Mouse (Mus musculus) midbrain, embryonic 16.5 days (tissue): Measurements from ENCODE around the gene Slc7a9. TPM values are rescaled to one million over a fixed set of nuclear protein-coding genes. Genes with fewer than 3 reads are reported as not detected.

ENCODE experiments used
- ATAC-seq: fragments of 200-750 bp; cut with Nextera tagmentation; 2 replicates; pipeline ENCODE4 v1.8.0; 2017; ENCODE audit warnings: moderate TSS enrichment
- H3K27ac ChIP-seq: fragments of 300-500 bp; sonication (generic); 2 replicates; pipeline ENCODE4 v1.5.1; 2014; ENCODE audit warnings: mild to moderate bottlenecking, low read length, mixed read lengths
- H3K27me3 ChIP-seq: fragments of 300-500 bp; sonication (generic); 2 replicates; pipeline ENCODE4 v1.6.1; 2014; ENCODE audit warnings: low read depth, low read length, mixed read lengths; ENCODE audit not compliant: control insufficient read depth, insufficient read depth
- H3K36me3 ChIP-seq: fragments of 300-500 bp; sonication (generic); 2 replicates; pipeline ENCODE4 v1.6.1; 2014; ENCODE audit warnings: mild to moderate bottlenecking, low read length, moderate library complexity, mixed read lengths; ENCODE audit not compliant: control insufficient read depth, insufficient read depth
- H3K4me1 ChIP-seq: fragments of 300-500 bp; sonication (generic); 2 replicates; pipeline ENCODE4 v1.6.1; 2014; ENCODE audit warnings: mild to moderate bottlenecking, low read length, mixed read lengths; ENCODE audit not compliant: control insufficient read depth, insufficient read depth
- H3K4me2 ChIP-seq: fragments of 300-500 bp; sonication (generic); 2 replicates; pipeline ENCODE4 v1.6.1; 2014; ENCODE audit warnings: mild to moderate bottlenecking, low read length, mixed read lengths
- H3K4me3 ChIP-seq: fragments of 300-500 bp; sonication (generic); 2 replicates; pipeline ENCODE4 v1.5.1; 2014; ENCODE audit warnings: low read depth, mild to moderate bottlenecking, low read length, moderate library complexity, mixed read lengths
- H3K9ac ChIP-seq: fragments of 300-500 bp; sonication (generic); 2 replicates; pipeline ENCODE4 v1.6.1; 2014; ENCODE audit warnings: low read depth, low read length, mixed read lengths
- H3K9me3 ChIP-seq: fragments of 300-500 bp; sonication (generic); replicated peaks from 2 replicates; pipeline ENCODE4 v1.6.1; 2014; ENCODE audit warnings: mild to moderate bottlenecking, low read length, mixed read lengths; ENCODE audit not compliant: control insufficient read depth, poor library complexity, severe bottlenecking
- WGBS: fragments of 180-500 bp; shearing (Covaris S2); extraction: QIAGEN DNeasy Blood & Tissue Kit; methylation state at CpG from one replicate; pipeline ENCODE4 v1.1.7; 2014; 5-methylcytosine and 5-hydroxymethylcytosine counted together
- polyA plus RNA-seq: library from polyadenylated mRNA; unstranded; fragments of >200 nt; fragmentation: Nextera tagmentation; extraction: Ambion mirVana; gene quantifications from 2 replicates; pipeline ENCODE4 v1.2.1, GENCODE M21; 2015

Slc7a9 gene
- polyA plus RNA-seq, 1 experiment from 2014 or later: not detected

DNA sequence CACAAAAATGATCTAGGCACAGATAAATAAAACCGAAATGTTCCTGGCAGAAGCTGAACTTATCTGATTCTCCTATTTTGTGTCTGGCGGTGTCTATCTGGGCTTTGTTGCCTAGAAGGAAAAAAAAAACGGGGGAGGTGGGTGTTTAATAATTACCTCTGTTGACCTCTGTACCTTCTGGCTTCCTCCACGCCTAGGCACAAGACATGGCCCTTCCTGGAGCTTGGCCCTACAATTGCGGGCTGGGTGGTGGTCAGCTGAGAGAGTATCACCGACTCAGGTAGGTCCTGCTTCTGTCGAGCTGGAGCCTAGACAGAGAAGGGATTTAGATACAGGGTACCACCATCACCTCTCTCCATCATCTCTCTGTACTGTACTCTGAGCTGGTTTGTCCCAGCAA lies 271 bp downstream of the Slc7a9 start:
- Histone ChIP-seq H3K9me3 (no peaks in the 10 kb centered on the region), H3K27ac (no peak overlapping the region), H3K9ac (no peak overlapping the region), H3K36me3 (no peaks in the 10 kb centered on the region), H3K4me2 (no peak overlapping the region), H3K4me3 (no peak overlapping the region), H3K4me1 (no peaks in the 10 kb centered on the region), H3K27me3 (no peaks in the 10 kb centered on the region)
- 85% methylated on average over 7 of the region's 7 CpGs for WGBS
- no peak for ATAC-seq

DNA sequence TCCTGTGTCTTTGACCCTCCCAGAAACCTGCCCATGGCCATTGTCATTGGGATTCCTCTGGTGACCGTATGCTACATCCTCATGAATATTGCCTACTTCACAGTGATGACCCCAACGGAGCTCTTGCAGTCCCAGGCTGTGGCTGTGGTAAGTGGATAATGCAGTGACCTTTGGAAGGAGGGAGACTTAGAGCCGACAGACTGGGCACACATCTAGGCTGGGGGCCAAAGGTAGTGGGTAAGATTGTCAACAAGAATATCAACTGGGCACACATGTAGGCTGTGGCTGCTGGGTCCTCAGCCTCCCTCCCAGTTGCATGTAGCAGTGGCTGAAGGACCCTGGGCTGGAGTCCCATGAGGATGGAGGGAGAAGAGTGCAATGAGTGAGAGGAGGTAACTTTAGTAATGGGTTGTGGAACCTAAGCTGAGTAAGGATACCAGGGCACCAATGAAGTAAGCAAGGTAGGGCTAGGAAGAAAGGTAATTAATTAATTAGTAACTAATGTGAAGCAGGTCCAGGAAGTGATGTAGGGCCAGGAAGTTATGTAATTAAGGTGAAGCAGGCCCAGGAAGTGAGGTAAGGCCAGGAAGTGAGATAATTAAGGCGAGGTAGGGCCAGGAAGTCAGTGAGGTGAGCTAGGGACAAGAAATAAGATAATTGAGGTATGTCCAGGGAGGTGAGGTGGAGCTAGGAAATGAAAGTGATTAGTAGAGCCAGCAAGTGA lies 7.7 kb downstream of the Slc7a9 start:
- Histone ChIP-seq H3K9ac (no peak overlapping the region), H3K4me2 (no peak overlapping the region), H3K4me3 (no peak overlapping the region), H3K27ac (no peak overlapping the region), H3K4me1 (no peaks in the 10 kb centered on the region), H3K36me3 (no peaks in the 10 kb centered on the region), H3K27me3 (no peaks in the 10 kb centered on the region), H3K9me3 (no peaks in the 10 kb centered on the region)
- WGBS: 80% methylated on average over 4 of the region's 4 CpGs
- ATAC-seq: no peak

GRCm38 (mm10) chr7:35460971-35461370 lies 12.4 kb downstream of the Slc7a9 start:
- WGBS: 86% methylated on average over 4 of the region's 4 CpGs
- Histone ChIP-seq H3K4me1 (no peaks in the 10 kb centered on the region), H3K4me3 (no peak overlapping the region), H3K4me2 (no peak overlapping the region), H3K9ac (no peak overlapping the region), H3K27ac (no peak overlapping the region), H3K9me3 (no peaks in the 10 kb centered on the region), H3K27me3 (no peaks in the 10 kb centered on the region), H3K36me3 (no peaks in the 10 kb centered on the region)
- no peak for ATAC-seq

- Histone ChIP-seq H3K27me3 (no peaks in the 10 kb centered on the region), H3K4me3 (no peak overlapping the region), H3K36me3 (no peaks in the 10 kb centered on the region), H3K9me3 (no peaks in the 10 kb centered on the region), H3K27ac (no peak overlapping the region), H3K9ac (no peak overlapping the region), H3K4me1 (no peaks in the 10 kb centered on the region), H3K4me2 (no peak overlapping the region)
- no peak for ATAC-seq
- 98% methylated on average over 5 of the region's 5 CpGs for WGBS
Observed at GRCm38 (mm10) chr7:35465027-35465426, 16.4 kb downstream of the Slc7a9 start.

DNA sequence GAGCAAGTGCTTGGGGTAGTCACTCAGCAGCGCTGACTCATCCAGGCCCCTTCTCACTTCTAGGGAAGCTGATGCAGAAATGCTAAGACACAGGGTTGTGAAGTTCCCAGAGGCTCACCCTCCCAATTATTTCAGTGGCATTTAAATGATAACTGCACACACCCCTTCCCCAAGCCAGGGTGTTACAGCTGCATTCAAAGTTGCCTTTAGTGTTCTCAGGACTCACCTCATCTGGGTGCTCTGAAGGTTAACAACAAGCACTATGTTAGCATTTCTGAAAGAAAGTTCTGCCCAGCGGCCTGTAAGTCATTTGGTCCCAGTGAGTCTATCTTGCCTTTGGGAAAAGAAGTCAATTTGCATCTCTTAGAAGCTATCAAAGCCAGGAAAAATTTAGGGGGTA lies 19.3 kb downstream of the Slc7a9 start:
- no peaks in the 10 kb centered on the region for H3K27me3 ChIP-seq
- no peak for ATAC-seq
- H3K4me2 ChIP-seq: no peak overlapping the region
- no peaks in the 10 kb centered on the region for H3K4me1 ChIP-seq
- H3K27ac ChIP-seq: no peak overlapping the region
- H3K9me3 ChIP-seq: no peaks in the 10 kb centered on the region
- H3K36me3 ChIP-seq: no peaks in the 10 kb centered on the region
- H3K4me3 ChIP-seq: no peak overlapping the region
- WGBS: 75% methylated on average over 2 of the region's 2 CpGs
- no peak overlapping the region for H3K9ac ChIP-seq

DNA sequence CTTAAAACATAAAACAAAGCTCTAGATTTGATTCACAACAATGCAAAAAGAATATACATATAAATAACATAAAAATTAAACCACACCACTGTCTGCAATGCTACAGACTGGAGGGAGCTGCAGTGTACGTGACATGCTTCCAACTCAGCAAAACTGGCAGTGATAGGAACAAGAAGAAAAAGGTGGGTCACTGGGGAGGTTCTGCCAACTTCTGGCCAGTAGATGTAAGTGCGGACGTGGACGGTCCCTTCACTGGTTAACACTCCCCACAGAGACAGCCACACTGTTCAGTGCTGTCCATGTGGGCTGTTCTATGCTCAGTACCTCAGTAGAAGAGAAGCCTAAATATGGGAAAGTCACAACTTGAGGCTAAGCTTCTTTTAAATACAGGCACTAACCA lies 22.2 kb downstream of the Slc7a9 start:
- H3K4me3 ChIP-seq: no peak overlapping the region
- no peak overlapping the region for H3K4me2 ChIP-seq
- no peaks in the 10 kb centered on the region for H3K36me3 ChIP-seq
- H3K9ac ChIP-seq: no peak overlapping the region
- H3K27ac ChIP-seq: no peak overlapping the region
- no peak for ATAC-seq
- no peaks in the 10 kb centered on the region for H3K27me3 ChIP-seq
- no peaks in the 10 kb centered on the region for H3K9me3 ChIP-seq
- H3K4me1 ChIP-seq: no peaks in the 10 kb centered on the region
- 40% methylated on average over 4 of the region's 4 CpGs for WGBS

DNA sequence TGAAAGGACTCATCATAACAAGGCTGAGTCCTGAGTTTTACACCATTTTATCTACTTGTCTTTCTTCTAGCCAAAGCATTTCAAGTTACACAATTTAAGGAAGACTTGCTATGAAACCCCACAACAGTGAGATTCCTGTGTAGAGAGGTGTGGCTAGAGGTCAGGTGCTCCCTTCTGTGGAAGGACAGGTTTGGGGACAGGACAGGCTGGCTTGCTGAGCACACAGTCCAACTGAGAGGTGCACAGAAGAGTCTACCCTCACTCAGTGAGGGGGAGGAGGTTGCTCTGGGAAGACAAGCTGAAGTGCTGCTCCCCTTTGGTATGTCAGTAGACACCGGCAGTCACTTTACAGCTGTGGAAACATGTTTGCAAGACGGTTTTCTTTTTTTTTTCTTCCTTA lies 27.9 kb downstream of the Slc7a9 start:
- Histone ChIP-seq H3K36me3 (no peaks in the 10 kb centered on the region), H3K27ac (no peak overlapping the region), H3K9me3 (no peaks in the 10 kb centered on the region), H3K4me2 (no peak overlapping the region), H3K4me1 (no peaks in the 10 kb centered on the region), H3K4me3 (no peak overlapping the region), H3K9ac (no peak overlapping the region), H3K27me3 (no peaks in the 10 kb centered on the region)
- 81% methylated on average over 2 of the region's 2 CpGs for WGBS
- ATAC-seq: no peak

DNA sequence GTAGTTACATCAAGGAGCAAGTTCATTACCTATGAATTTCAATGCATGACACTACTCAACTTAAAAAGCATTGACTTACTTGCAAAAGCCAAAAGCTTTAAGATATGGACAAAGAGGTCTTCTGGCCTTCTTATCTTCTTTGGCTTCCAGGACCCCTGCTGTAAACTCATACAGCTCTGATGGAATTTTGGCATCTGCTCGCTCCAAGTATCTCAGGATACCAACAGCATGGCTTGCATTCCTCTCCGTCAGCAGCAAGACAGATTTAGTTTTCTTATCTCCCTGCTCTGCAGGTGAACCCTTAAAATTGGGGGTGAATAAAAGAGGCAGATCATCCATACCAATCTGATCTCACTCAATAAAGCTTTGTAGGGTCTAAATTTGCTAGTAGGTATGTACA lies 36.5 kb downstream of the Slc7a9 start:
- H3K9ac ChIP-seq: no peak overlapping the region
- H3K4me3 ChIP-seq: no peak overlapping the region
- no peaks in the 10 kb centered on the region for H3K36me3 ChIP-seq
- no peaks in the 10 kb centered on the region for H3K9me3 ChIP-seq
- no peaks in the 10 kb centered on the region for H3K4me1 ChIP-seq
- H3K27me3 ChIP-seq: no peaks in the 10 kb centered on the region
- WGBS: 80% methylated on average over 2 of the region's 2 CpGs
- no peak overlapping the region for H3K27ac ChIP-seq
- ATAC-seq: no peak
- no peak overlapping the region for H3K4me2 ChIP-seq

DNA sequence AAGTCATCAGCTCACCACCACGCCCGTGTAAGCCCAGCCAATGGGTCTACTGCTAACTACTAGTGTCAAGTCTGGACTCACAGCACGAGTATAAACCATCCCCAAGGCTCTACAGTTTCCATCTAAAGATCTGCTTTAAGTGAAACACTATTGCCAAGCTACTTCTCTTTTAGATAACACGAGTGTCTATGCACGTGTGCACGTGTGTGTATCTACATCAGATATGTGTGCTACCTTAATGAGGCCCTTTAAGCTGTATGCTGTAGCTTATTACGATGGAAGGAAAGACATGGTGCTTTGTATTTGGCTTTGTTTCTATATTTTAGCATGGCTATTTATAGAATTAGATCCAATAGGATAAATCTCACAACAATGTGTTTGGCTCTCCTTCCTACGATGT lies 38.0 kb downstream of the Slc7a9 start:
- Histone ChIP-seq H3K27ac (no peak overlapping the region), H3K4me3 (no peak overlapping the region), H3K4me2 (no peak overlapping the region), H3K36me3 (no peaks in the 10 kb centered on the region), H3K9ac (no peak overlapping the region), H3K9me3 (no peaks in the 10 kb centered on the region), H3K27me3 (no peaks in the 10 kb centered on the region), H3K4me1 (no peaks in the 10 kb centered on the region)
- no peak for ATAC-seq
- WGBS: 90% methylated on average over 8 of the region's 8 CpGs
